Mouse (Mus musculus) heart, adult 10 weeks (tissue): ENCODE measurements around the gene Tshz3. TPM values are rescaled to one million over a fixed set of nuclear protein-coding genes. Genes with fewer than 3 reads are reported as not detected.

Source experiments
- polyA plus RNA-seq: library from polyadenylated mRNA; stranded (reverse); fragments of 350-450 nt; fragmentation: Illumina TruSeq; extraction: RNeasy Lipid Tissue Mini Kit (QIAGEN cat#74804); gene quantifications from one replicate; pipeline ENCODE4 v1.2.3, GENCODE M21; 2014; ENCODE audit warnings: low read depth, low replicate concordance

The Tshz3 gene
- polyA plus RNA-seq = 1.7 TPM

GRCm38 (mm10) chr7:36697856-36698588, at the start of gene Tshz3:
TSS of gene Tshz3 (plus strand) at chr7:36698118.

